Mouse (Mus musculus) gastrocnemius, postnatal 4 days (tissue): ENCODE measurements around the gene D430041D05Rik. TPM values are rescaled to one million over a fixed set of nuclear protein-coding genes. Genes with fewer than 3 reads are reported as not detected.

Source experiments
- DNase-seq, 2 experiments: peaks; one replicate each; pipeline ENCODE4 v3.0.0; 2021 to 2022; ENCODE audit warnings: low spot score in 2 of 2, mixed read lengths in 2 of 2
- total RNA-seq, 2 experiments: library from RNA; stranded (reverse); gene quantifications; 2 replicates each; pipeline ENCODE4 v1.2.3; 2021

The D430041D05Rik gene
- total RNA-seq, 2 experiments from 2014 or later = 2.5 to 2.8 TPM

DNA sequence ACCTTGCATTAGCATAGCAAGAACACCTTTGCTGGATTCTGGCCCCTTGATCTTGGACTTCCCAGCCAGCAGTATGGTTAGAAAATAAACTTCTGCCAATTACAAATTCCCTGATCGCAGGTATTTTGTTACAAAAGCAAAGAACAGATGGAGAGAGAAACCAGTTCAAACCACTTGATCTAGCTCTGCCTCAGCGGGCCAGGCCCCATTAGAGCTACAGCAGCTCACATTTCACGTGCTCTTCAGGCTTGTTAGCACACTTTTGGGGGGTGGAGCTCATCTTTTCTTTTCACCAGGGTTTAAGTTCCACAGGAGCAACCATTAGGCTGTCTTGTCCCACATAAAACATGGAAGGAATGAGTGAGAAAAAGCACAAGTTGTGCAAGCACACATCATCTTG lies 210.6 kb downstream of the D430041D05Rik start:
- no peak for DNase-seq

DNA sequence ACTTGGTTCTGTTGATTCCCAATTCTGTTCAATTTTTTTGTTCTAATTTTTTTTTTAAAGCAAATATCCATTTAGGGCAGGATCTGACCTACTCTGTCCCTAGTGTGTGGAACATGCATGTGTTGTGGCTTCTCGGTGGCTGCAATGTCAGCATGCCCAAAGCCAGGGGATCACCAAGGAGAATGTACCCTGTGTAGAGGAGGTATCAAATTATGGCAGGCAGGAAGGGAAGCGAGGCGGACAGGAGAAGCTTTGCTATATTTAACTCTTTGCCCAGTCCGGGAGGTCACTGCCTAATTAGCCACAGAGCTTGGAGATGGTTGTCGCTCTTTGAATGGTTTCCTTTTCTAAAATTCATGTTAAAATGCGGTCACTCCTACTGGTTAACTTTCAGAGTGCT lies 212.6 kb downstream of the D430041D05Rik start:
- no peak for DNase-seq

DNA sequence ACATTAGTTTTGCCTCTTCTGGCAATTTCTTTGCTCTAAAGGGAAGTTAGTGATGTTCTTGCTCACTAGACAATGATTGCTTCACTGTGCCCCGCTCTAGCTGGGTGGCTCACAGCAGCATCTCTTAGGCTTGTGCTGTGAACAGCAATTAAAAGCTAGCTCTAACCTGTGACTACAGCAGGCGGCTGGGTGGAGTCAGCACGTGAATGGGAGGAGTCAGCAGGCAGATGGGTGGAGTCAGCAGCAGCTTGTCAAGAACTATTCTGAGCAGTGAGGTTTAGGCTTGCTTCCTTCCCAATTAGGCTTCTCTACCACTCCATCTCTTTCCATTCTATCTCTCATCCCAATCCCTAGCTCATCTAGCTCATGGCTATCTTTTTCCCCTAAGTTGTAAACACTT lies 213.5 kb downstream of the D430041D05Rik start:
- DNase-seq = no peak

DNA sequence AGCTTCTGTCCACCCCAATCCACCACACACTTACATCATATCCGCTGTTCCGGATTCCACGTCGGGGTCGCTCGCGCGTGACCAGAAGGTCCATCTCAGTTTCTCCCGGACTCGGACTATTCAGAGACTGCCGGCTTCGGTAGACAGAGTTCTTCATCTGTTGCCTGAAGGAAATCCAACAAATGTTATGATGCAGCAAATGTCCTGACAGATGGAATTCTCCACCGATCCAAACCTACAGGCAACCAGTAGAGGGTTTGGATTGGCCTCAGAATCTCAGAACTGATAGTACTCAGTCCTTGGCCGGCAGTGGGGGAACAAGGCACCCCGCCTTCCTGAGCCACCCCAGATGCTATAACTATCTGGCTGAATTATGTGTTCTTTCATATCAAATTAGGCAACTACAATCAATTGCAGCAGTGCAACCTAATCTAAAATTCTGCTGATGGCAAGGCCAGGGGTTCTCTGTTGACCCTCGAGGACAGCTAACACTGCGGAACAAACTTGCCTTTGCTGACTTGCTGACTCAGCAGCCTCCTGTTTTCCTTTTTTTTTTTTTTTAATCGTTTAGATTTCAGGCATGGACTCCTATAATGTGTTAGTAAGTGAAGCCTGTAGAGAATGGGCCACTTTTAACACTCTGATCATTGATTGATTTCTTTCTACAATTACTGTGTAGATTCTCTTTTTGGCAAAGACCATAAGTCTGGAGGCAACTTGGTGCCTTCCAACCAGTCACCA lies 218.2 kb downstream of the D430041D05Rik start:
- DNase-seq = no peak

DNA sequence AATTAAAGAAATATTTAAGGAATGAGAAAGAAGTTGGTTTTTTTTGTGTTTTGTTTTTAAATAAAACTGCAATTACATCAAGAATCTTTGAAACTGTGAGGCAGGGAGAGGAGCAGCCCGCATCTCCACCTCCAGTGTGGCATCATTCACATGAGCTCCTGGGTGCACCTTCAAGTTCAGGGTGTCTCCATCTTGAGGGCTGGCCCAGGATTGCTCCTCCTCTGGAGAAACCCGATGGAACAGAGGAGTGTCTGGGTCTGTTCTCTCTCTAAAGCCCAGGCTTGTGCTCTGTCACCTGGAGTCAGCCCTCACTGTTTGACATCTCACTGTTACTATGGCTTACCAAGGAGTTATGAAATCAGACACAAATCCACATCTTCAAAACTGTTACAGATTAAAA lies 219.1 kb downstream of the D430041D05Rik start:
- DNase-seq = no peak

DNA sequence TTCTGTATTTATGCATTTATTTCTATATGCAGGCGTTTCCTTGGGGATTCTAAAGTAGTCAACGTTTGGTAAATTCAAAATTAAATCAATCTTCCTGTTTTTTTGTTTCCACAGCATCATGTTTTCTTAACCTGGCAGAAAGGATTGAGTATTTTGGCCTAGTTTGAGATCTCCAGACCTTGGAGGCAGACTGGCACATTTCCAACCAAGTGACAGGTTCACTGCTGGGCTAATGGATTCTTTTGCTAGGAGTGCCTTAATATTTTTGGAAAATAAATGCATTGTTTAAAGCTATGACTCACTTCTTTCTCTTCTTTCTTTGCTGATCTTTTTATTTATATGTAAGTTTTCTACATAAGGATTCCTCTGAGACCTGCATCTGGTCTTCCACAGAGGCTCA lies 222.0 kb downstream of the D430041D05Rik start:
- DNase-seq = no peak

DNA sequence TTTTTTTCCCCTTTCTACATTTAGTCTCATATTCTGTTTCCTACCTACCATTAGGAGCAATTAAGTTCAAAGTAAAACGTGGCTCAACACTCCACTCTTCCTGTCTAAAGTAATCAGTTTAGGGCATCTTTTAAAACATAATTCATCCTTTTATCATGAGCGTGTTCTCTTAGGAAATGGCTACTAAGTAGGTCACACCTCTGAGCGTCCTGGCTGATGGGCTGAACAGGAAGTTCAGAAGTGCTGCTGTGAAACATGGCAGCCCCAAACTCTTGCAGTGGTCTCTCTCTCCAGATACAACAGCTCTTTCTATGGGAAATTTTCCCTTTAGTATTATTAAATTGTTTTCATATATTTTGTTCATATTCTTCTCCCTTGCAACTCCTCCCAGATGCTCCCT lies 223.7 kb downstream of the D430041D05Rik start:
- no peak for DNase-seq

DNA sequence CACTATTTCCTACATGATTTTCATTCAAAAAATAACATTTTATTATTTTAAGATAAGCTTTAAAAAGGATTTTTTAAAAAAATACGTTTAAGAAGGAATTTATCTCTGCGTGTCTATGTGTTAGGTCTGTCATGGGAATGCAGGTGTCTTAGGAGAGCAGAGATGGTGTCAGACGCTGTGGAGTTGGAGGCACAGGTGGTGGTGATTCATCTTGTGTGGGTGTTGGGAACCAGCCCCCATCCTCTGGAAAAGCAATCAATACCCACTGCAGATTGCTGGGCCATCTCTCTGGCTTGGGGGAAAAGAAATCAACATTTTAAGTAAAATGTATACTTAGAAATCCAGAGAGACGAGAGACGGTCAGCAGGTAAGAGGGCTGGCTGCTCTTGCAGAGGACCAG lies 225.2 kb downstream of the D430041D05Rik start:
- no peak for DNase-seq

DNA sequence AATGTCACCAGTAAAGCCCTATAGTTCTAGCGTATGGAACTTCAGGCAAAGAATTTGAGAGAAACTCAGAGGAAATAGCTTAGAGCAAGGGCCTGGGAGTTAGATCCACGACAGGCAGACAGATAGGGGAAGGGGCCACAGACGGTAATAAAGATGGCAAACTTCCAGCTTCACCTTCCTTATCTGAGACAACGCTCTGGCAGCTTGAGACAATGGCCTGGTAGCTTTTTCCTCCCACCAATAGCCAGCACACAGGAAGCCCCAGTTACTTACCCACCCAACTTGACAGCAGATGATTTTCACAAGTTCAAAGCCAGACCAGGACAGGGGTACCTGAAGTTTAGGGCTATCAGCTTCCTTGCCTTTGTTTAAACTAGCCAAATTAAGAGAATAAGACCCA lies 226.5 kb downstream of the D430041D05Rik start:
- no peak for DNase-seq

DNA sequence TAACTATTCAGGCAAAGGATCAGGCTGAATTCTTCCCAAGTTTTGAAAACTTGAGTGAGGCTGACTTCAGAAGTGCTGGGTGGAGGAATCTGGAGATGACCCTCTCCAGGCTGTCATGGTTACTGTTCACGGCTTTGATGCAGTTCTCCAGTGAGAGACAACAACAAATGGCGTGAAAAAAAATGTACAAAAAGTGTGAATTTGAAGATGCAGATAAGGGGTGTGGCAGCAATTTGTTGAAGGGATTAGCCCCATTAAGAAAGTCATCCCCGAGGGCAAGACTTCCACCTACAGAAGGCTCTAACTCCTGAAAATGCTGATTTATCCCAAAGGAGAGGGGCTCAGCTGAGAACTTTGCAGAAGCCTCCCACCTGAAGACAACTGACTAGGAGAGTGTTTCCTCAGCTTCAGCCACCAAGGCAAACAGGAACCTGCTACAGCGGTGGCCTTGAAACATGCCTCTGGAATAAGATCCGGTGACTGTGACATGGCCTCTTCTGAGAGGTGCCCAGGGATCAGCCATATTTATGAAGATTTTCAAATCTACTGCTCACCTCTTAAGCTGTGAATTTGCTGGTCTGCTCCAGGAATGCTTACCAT lies 227.5 kb downstream of the D430041D05Rik start:
- no peak for DNase-seq

DNA sequence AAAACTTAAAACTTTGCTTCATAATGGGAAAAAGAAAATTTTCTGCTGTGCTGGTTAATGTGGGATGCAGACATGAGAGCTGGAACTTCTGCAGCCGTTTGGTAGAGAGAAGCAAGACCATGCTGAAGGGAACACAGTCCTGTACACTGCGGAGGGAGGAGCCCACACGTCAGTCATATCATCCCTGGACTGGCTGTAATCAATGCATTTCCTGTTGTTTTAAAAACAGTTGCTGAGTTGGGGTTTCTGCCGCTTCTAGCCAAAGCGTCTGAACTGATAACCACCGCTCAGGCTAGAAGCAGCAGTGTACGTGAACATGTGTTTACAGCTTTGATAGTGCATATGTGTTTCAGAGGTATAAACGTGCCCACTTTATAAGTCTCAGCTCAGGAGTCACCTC lies 231.2 kb downstream of the D430041D05Rik start:
- no peak for DNase-seq

DNA sequence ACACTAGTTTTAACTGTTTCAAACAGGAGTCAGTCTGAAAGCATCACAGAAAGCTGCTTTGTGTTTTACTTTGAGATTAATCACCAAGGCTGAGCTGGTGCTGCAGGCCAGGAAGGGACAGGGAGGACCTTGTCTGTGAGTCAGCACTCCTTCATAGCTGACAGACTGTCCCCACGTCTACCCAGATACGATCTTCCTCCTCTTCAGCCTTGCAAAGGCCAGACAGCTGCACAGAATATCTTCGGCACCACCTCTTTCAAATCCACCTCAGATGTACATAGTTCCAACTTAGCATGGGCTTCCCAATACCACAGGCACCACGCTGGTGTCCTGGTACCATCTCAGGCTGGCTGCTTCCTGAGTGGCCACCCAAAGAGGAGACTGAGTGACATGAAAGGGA lies 232.6 kb downstream of the D430041D05Rik start:
- DNase-seq = no peak

DNA sequence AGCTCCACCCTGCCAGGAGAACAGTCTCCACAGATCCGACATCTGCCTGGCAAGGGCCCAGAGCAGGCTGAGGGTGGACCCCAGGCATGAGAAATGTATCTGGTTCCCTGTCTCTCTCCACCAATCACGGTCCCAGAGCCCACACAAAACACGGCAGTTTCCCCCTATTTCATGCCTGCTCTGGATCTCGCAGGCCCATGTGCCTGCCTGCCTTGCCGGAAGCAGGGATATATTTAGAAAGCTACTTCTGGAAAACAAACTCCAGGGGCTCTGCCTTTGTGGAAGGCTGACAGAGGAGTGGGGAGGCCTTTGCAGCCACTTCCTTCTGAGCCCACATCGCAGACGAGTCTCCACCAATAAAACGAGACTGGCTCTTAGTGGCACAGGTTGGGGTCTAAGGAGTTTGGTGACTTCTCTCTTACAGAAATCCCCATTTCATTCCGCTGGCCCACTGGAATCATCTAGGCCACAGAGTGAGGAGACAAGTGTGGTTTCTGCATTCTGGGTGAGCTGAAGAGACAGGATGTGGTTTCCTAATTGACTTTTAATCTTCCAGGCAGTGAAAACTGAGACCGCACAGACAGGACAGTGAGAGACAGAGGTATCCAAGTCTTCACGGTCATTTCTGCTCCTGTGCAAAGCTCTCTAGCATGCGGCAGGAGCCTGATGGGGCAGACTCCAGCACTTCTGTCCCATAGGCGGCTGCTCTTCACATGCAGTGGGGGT lies 233.7 kb downstream of the D430041D05Rik start:
- peak in 1 of 2 experiments; percentile 38 for DNase-seq

DNA sequence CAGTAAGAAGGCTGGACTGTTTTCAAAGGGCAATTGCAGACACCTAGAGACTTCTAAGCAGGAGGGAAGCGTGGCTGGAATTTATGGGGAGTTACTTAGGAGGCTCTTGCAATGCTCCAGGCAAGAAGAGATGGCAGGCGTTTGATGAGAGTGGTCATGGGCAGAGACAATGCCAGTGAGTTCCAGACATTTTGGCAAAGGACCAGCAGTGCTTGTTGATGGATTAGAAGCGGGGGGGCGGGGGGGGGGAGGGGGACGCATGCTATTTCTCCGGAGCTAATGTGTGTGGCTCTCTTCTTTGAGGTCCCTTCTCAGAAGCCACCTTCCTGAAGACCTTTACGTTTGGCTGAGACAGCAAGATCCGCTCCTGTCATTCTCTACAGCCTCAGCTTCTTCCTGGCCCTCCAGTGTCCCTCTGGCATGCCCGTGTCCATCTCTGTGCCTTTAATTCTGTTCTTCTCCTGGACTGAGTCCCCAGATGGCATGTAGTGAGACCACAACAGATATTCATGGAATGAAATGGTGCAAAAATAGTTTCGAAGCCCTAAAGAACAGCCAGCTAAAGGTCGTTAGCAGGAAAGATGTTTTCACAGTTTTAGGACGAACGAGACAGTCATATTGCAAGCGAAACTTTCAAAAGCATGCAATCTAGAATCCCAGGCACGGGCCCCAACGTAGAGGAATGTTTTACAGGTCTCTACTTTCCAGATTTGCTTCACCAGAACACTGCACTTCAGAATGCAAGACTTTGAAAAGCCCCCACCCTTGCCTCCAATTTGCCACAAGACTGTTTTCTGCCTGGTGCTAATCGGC lies 234.4 kb downstream of the D430041D05Rik start:
- DNase-seq = no peak

DNA sequence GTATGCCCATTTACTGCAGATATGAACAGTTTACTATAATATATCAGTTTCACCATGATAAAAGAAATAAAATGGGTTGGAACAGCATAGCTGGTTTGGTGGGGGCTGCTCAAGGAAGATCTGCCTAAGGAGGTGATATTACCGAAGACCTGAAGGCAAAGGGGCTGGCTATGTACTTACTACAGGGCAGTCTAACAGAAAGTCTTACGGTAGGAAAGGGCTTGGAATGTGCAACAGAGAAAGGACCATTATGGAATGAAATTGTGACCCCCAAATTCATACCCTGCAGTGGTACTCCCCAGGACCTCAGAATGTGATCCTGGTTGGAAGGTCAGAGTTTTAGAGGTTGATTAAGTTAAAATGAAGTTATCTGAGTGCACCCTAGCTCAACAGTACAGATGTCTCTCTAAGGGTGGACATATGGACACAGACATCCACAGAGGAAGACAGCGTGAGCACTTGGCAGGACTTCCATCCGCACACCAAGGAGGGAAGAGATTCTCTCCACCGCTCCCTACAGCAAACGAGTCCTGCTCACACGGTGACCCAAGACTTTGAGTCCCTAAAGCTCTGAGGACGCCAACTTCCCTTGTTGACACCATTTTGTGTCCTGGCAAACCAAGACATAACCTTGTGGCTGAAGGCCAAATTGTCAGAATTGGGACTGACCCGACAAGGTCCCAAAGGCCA lies 235.2 kb downstream of the D430041D05Rik start:
- no peak for DNase-seq

DNA sequence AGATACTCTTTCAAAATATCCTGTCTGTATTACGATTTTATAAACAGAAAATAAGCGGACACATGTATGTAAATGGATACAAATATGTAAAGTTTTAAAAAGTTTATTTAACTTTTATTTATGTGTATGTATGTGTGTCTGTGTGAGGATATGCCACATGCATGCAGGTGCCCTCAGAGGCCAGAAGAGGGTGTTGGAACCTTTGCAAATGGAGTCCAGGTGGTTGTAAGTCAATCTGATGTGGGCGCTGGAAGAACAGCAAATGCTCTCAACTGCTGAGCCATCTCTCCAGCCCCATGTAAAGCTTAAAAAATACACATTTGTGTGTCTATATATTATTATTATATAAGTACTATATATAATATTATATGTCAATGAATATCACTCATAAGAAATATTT lies 237.4 kb downstream of the D430041D05Rik start:
- DNase-seq = no peak

DNA sequence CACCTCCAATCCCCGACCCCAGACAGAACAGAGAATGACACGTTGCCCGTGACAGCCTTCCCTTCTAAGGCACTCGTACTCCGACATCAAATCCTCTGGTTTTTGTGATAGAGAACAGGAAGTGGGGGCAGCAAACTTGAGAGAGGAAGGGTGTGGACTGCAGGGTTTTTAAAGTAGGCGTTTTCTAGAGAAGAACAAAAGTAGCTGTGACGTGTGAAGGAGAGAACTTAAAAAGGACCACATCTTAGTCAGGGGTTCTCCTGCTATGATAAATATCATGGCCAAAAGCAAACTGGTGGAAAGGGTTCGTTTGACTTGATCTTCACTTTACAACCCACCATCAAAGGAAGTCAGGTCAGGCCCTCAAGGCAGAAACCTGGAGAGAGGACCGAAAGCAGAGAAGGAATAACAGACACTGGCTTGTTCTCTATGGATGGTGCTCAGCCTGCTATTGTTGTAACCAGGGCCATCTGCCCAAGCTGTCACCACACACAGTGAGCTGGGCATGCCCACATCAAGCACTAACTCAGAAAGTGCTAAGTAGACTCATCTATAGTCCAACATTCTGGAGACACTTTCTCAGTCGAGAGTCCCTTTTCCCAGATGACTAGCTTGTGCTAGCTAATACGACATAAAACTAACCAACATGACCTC lies 238.0 kb downstream of the D430041D05Rik start:
- no peak for DNase-seq

DNA sequence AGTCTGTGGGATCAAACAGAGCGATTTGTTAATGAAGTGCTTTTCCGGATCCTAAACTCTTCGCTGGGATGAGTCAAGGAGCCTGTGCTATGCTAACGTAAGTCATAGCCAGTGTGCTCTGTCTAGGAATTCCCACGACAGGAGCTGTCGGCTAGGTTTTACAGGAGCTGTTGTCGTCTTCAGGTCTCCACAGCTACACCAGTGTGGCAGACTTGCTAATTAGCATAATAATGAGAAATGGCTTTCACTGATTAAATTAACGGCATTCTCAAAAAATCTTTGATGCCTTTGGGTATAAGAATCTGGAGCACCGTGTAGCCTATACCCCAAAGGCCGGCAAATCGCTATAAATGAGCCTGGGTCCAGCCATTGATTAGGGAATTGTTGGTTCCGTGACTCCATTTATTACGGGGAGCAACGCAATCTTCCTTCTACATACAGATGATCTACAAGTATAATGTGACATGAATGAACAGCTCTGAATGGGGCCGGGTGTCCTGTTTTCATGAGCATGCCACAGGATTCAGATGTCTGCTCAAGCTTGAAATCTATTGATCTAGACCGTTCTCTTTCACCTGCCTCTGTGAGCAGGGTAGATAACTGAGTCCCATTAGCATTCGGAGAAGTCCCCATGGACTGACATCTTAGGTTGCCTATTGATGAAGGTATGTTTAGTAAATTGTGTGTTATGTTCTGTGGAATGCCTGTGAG lies 242.5 kb downstream of the D430041D05Rik start:
- no peak for DNase-seq

DNA sequence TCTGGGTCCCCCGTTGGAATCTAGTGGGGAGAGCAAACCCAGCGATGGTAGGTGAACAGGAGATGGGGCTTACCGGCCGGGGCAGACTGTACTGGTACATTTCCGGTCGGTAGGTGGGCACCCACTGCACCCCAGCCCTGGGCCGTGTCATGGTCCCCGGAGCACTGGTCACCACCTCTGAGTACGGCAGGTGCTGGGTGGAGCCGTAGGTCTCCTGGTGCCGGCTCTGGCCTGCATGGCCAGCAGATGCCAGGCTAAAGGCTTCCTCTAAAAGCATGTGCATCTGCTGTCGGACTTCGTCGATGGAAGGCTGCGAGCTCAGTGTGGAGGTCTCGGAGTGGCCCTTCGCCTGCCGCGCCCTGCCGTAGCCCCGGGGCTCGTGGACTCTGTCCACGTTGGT lies 243.0 kb downstream of the D430041D05Rik start:
- DNase-seq = no peak

DNA sequence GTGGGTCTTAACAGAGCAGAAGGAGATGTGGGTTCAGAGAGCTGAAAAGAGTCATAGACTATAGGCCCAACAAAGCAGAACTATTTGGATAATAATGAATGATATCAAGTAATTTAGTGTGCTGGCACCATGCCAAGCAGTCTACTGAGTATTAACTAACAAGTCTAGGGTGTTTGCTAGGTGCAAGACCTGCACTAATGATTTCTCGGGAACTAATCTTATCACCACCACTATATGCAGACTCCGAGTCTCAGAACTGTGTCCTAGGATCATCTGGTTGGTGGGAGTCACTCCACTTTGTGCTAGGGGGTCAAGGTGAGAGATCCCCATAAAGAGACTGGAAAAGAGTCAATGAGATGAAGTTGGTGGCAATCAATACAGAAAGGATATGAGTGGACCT lies 245.2 kb downstream of the D430041D05Rik start:
- DNase-seq = no peak
